Mouse (Mus musculus): ENCODE results near the gene Atp5l.

GRCm38 (mm10) chr9:44954432-44954831, 33.9 kb upstream of the Atp5l start:
- TF ChIP-seq CTCF (IDR thresholded peaks at IDR 0.05; ENCODE audit: low read depth) (no peak), EP300 (optimal IDR thresholded peaks at IDR 0.05) (no peak)

All from stomach, postnatal 0 days (tissue).